Mouse (Mus musculus) thymus, postnatal 25 days (tissue): ENCODE data around the gene Slc4a11.
A peak's percentile ranks its signal among the peaks of the same experiment; 100 is the strongest.

Experiments used
- DNase-seq: peaks from one replicate; pipeline ENCODE4 v3.0.0; 2022

The Slc4a11 gene

GRCm38 (mm10) chr2:130697153-130697810 is at the start of gene Slc4a11:
Gene Slc4a11 (minus strand): TSS chr2:130697519.
- DNase-seq, result peak; percentile 78

DNA sequence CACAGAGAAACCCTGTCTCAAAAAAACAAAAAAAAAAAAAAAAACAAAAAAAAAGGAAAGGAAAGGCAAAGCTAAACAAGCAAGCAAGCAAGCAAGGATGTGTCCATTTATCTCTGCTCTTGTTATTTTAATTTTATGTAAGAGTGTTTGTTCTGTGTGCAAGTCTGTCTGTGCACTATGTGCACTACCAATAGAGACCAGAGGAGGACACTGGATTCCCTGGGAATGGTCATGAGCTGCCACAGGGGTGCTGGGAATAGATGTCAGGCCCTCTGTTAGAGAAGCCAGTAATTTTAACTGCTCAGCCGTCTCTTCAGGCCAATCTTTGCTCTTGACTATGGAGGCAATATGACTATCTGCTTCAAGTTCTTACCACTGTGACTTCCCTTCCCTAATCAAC is 46.3 kb upstream of the Slc4a11 start:
- no peak for DNase-seq

- no peak for DNase-seq
Observed at GRCm38 (mm10) chr2:130740096-130740495, 42.8 kb upstream of the Slc4a11 start.

GRCm38 (mm10) chr2:130738019-130738418 is 40.7 kb upstream of the Slc4a11 start:
- DNase-seq, result no peak

DNA sequence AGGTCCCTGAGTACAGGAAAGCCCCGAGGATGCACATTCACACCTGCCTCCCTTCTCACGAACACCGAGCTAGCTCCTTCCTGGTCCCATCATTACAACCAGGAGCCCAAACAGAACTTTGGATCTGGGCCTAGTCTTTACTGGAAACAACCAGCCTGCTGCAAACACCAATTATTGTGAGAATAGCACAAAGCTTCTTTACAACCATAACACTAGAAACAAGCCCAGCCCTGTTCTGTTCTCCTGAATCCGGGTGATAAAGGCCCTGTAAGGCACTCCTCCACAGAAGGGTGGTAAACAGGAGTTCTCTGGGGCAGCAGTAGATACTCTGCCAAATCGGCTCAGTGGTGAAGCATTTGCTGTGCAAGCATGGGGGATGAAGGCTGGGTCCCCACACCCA is 38.0 kb upstream of the Slc4a11 start:
- no peak for DNase-seq

GRCm38 (mm10) chr2:130733444-130733843 is 36.1 kb upstream of the Slc4a11 start:
- no peak for DNase-seq

DNA sequence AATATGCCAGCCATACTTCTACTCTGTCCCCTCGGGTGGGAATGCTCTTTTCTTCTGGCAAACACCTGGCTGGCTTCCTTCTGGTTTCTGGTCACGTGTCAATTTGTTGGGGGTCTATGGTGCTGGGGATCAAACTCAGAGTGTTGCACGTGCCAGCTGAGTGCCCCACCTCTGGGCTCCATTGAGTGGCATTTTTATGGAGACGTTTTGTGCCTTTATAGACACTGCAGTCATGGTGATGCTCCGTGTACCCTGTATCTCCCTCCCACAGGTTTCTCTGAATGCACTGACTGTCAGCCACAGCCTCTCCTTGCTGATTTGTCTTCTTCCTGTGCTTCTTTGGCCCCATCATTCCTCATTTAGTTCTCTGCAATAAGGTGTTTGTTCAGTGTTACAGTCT is 34.5 kb upstream of the Slc4a11 start:
- no peak for DNase-seq

DNA sequence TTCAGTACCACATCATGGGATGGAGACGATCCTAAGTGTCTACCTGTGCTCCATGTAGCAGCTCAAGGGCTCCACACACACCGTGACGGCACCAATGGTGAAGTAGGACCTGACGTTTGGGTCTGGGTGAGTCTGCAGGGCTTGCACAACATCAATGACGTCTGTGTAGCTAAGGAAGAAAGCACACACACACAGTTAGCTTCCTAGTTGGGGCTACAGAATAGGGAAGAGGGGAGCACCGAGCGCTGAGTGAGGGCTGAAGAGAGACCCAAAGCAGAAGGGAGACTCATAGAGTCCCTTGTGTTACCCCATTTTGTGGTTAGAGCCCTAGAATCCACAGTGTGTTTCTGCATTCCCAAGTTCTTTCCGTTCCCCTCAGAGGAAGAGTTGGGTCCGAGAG is 33.4 kb upstream of the Slc4a11 start:
- DNase-seq, result no peak

DNA sequence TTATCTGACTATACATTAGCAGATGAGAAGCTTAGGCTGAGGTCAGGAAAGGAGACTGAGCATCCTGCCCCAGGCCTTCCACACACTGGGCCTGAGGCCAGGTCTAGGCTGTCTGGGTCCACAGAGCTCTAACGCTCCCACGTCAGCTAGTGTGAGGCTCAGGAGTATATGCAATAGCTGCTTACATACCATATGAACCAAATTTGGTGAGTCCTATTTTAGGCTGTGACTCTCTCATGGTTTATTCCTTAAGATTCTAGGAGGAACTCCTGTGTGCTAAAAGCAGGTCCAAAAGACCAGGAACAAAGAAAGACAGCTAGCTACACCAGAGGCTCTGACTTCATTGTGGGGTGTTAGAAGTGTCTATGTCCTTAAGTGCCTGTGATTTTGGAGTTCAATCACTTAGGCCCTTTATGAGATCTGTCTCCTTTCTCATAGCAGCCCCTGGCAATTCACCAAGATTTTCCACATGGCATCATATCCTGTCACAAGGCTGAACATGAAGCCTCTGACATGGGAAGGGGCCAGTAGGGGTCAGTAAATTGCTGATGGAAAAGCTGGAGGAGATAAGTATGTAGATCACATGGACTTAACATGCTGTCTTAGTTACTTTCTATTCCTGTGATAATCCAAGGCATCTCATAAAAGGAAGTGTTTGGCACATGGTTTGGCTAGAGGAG is 31.7 kb upstream of the Slc4a11 start:
- DNase-seq, result no peak

GRCm38 (mm10) chr2:130727752-130728151 is 30.4 kb upstream of the Slc4a11 start:
- no peak for DNase-seq

- DNase-seq, result no peak
Observed at GRCm38 (mm10) chr2:130724369-130724768, 27.1 kb upstream of the Slc4a11 start.

GRCm38 (mm10) chr2:130717951-130718350 is 20.6 kb upstream of the Slc4a11 start:
- DNase-seq, result no peak

GRCm38 (mm10) chr2:130707057-130707456 is 9.7 kb upstream of the Slc4a11 start:
- no peak for DNase-seq

DNA sequence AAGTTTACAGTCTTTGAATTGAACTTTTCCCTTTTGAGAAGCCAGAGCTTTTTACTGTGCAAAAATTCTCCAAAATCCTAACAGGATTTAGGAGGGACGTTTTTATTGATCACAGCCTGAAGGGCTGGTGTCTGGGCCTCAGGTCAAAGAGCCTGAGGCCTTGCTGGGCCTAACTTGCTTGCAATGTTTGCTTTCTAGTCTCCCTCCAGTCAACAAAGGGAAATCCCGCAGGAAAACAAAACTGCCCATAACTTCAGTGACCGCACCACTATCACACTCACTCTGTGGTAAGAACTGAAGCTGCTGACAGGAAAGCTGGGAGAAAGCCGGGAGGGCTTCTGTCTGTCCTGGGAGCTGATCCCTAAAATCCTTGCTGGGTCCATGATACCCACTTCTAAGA is 9.3 kb upstream of the Slc4a11 start:
- DNase-seq, result no peak

- DNase-seq, result no peak
Observed at GRCm38 (mm10) chr2:130705178-130705577, 7.9 kb upstream of the Slc4a11 start.

GRCm38 (mm10) chr2:130704040-130705001 is 7.0 kb upstream of the Slc4a11 start:
- DNase-seq, result no peak

DNA sequence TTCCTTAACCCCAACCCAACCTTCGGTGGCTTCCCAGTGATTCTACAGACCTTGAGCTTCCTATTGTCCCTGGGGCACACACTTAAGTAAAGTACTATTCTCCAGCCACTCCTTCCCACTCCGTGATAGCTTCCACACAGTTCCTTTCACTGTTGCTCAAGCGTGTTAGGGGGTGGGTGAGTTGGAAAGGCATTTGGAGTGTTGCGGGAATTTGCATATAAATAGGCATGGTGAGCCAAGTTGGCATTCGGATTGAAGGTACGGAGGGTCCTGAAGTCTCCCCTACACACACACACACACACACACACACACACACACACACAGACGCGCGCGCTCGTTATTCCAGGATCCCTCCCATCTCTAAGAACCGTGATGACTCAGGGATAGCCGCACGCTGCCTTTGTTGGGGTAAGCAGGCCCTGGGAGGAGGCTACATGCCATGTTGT is 525 bp upstream of the Slc4a11 start:
- DNase-seq, result no peak

GRCm38 (mm10) chr2:130696700-130697152 is 593 bp downstream of the Slc4a11 start:
- peak; percentile 12 for DNase-seq

- DNase-seq, result no peak
Observed at GRCm38 (mm10) chr2:130693563-130693962, 3.8 kb downstream of the Slc4a11 start.

DNA sequence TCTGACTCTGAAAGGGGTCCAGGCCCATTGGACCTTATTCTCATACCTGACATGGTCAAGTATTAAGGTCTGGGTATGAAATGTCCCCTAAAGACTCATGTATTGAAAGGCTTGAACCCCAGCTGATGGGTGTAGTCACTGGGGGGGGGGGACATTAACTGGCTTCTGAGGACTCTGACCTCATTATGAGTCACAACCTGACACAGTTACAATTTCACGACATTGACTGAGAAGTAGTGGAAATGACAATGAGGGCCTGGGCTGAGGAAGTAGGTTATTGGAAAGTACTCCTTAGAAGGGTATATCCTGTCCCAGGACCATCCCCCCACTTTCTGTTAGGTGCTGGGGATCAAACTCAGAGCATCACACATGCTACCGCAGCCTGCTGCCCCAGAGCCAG is 8.3 kb downstream of the Slc4a11 start:
- no peak for DNase-seq

GRCm38 (mm10) chr2:130685426-130685825 is 11.9 kb downstream of the Slc4a11 start:
- DNase-seq, result no peak

- DNase-seq, result no peak
Observed at GRCm38 (mm10) chr2:130681531-130681930, 15.8 kb downstream of the Slc4a11 start.

DNA sequence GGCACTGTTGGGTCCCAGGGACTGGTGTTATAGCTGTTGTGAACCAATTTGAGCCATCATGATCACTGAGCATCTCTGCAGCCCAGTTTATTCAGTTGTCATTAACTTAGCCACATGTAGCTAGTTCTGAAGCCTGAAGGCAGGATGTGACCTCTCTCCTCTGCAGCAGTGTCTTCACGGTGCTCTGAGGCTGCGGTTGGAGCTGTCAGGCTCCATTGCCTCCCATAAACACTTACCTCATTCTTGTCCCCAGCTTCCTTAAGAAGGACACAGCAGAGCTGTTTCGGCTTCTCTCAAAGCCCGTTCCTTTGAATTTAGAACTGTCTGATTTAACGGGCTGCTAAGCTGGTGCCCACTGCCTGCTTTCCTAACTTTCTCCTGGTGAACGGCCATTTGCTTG is 17.4 kb downstream of the Slc4a11 start:
- no peak for DNase-seq
